Mouse (Mus musculus) mesoderm, embryonic 11.5 days (tissue): ENCODE data around the gene Kif27.

ENCODE experiments used
- DNase-seq: peaks from one replicate; pipeline ENCODE4 v3.0.0-alpha.2; 2012; ENCODE audit warnings: low read depth, low spot score

Kif27 gene

DNA sequence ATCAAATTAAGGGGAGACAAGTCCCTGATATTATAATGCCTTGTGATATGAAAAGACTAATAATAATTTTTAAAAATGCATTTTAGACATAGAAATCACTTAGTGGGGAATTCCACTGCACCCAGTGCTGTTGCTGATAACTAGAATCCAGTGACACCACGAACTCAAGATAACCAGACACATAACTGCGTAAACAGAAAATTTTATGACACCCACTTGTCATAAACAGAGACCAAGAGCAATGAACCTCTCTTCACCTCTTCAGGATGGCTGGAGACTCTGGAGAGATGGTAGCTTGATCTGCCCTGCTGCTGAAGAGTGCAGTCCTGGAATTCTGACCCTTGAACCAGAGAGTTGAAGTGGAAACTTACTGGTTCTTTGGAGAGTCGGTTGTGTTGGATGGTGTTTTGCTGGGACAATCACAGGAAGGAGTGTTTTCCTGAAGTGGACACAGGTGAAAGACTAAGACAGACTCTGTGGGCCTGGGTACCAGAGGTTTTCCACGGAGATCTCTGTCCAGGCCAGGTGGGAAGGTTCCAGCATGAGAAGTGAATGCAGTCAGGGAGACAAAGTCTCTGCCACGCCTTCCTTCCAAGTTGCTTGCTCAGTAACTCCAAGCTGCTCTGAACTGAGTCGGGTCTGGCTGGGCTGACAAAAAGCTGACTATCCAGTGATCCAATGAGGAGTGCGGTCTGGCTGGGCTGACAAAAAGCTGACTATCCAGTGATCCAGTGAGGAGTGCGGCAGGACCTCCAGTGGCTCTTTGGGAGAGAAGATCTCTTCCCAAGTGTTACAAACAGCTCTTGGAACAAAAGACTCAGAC lies 5.6 kb upstream of the Kif27 start:
- DNase-seq = no peak

DNA sequence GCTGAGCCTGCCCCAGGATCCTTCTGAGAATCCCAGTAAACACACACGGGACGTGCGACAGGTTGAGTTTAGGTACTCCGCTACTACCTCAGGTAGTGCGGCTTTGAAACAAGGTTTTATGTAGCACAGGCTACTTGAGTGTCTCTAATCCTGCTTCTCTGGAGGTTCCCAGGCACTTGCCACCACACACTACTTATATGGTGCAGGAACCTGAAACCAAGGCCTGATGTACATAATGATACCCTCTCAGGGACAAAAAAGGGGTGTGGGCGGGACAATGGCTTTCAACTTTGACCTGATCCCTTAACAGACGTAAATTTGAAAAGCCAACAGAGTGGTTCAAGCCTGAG lies 357 bp upstream of the Kif27 start:
- DNase-seq = no peak

DNA sequence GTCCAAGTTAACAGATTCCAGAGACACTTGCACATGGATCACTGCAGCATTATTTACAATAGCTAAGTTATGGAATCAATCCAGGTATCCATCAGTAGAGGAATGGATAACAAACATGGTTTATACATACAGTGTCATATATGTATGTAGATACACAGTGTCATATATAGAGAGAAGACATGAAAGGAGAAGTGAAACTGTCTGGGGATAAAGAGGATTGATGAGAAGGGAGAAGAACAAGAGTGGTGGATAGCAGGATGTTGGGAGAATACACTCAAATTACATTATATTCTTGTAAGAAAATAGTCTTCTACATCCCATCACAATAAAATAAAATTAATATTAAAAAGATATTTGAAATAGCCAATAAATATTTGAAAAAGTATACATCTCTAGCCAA lies 5.9 kb downstream of the Kif27 start:
- no peak for DNase-seq

DNA sequence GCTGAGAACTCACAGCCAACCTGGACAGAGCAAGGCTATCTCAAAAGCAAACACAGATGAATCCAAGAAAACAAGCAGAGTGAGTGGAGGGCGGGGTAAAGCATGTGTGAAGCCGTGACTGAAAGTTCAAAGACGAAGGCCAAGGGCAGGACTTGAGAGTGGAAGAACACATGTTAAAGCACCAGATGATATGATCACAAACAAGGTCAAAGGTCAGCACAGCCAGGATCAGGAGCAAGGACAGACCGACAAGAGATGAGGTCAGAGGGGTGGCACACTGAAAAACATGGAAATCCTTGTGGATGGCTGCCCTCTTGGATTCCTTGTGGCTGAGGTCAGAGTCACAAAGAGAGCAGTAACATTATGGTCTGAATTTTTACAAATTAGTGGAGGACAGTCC lies 8.3 kb downstream of the Kif27 start:
- DNase-seq = peak; percentile 5

DNA sequence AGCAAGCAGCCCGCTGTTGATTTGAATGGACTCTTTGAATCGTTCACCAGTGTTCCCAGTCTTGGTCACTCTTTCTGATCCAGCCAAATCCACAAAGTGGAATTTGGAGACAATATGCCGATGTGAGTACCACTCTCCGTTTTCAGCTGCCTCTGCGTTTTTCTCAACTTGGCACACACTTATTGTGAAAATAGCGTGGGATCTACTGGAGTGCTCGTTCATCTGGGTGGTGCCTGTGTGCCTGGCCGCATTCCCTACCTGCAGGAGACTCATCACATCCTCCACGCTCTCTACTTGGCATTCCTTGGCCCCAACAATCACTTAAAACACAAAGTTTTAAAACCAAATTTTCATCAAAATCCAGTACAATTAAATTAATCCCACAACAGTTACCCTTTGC lies 14.4 kb downstream of the Kif27 start:
- DNase-seq = no peak

DNA sequence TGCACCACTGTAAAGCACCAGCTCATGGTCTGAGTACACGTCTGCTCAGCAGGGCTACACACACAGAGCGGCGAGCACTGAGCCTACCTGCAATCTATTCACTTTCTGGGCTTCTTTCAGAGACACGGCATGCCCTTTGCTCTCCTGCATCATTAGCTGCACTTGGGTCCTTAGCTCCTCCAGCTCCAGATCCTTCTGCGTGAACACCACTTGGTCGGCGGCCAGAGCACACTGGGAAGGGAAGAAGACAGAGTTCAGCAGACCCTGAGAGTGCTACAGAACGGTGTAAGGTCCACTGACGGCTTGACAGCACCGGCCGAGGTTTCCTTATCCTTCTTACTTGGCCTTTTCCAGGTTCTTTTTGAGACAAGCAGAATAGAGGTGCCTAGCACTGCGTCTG lies 21.5 kb downstream of the Kif27 start:
- no peak for DNase-seq

DNA sequence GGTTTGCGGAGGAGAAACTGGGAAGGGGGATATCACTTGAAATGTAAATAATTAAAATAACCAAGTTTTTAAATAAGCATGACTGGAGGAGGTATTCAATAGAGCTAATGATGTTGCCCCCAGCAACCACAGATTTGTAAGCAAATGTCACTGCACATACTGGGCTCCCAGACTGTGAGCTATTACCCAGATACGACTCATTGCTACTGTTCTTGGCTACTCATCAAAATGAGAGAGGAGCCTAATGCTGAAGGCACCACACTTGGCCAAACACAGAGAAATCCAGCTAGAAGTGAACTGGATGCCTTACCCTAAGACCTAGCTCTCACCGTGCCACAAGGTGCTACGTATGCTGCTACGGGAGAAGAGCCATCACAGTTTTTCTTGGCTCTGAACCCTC lies 24.8 kb downstream of the Kif27 start:
- no peak for DNase-seq

DNA sequence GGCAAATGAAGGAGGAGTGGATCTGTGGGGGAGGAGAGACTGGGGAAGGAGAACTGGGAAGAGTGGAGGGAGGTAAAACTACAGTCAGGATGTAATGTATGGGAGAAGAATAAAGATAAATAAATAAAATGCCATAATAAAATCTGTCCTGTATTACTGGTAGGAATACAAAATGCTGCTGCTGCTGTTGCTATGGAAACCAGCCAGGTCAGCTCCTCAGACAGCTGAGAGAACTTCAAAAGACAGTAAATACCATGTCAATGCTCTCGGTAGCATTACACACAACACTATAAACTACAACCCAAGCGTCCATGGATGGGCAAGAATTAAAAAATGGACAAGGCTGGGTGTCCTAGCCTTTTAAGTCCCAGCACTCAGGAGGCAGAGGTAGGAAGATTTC lies 41.2 kb downstream of the Kif27 start:
- DNase-seq = no peak

DNA sequence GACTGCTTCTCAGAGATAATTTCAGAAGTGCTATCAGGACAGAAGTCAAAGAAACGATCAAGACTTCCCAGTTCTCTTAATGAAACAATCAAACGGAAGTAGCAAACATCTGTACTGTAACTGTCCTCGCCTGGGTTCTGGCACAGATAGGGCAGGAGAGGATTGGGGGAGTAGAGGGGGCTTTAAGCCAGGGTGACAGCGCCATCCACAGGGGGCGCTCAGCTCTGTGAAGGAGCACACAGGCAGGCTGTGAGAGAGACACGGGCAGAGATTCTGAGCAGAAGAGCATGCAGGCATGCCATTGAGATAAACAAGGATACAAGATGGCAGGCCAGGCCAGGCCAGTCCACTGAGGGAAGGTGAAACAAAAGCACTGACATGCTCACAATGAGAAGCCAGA lies 43.9 kb downstream of the Kif27 start:
- DNase-seq = no peak

DNA sequence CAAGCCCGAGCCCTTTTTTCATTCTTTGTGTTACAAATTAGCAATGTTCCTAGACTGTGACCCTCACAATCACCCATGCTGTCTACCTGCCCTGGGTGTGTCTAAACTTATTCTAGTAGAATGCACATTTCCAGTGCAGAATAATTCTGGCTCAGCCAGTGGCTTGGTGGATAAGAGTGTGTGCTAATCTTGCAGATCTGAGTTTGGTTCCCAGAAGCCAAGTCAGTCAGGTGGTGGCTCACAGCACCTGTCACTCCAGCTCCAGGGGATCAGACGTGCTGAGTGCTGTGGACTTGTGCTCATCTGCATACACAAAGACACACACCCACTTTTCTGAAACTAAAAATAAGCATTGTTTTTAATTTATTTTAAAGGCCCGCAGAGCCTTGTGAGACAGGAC lies 45.2 kb downstream of the Kif27 start:
- DNase-seq = no peak

DNA sequence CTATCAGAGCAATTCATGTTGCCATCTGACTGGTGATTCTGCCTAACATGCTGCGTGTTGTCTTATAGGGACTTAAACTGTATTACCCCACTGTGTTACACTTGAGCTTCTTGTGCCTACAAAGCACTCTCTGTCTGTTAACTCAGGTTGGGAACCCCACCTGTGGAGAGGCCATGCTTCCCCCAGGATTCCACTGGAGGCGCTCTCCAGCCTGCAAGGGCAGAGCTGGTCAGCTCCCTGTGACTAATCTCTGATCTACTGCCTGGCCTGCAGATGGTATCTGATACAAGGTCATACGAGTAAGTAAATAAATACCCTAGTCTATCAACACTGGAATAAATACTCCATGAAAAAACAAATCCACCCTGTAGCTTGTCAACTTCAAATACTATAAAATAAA lies 47.6 kb downstream of the Kif27 start:
- peak; percentile 22 for DNase-seq

DNA sequence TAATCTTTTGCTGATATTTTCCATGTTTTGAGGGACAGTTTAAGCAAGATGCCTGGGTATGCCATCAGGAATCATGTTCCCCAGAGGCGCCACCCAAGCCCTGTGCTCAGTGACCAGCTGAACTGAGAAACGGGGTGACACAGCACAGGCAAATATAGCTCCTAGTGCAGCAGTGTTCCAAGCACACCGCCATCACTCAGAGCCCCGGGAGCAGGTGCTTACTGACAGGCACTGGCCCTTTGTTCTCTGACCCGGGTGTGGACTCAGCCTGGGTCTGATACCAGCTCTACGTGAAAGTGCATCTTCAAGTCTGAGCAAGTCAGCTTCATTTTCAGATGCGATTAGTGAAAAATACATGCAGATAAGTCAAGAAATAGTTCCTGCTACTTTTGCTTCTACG lies 49.4 kb downstream of the Kif27 start:
- DNase-seq = peak; percentile 7

DNA sequence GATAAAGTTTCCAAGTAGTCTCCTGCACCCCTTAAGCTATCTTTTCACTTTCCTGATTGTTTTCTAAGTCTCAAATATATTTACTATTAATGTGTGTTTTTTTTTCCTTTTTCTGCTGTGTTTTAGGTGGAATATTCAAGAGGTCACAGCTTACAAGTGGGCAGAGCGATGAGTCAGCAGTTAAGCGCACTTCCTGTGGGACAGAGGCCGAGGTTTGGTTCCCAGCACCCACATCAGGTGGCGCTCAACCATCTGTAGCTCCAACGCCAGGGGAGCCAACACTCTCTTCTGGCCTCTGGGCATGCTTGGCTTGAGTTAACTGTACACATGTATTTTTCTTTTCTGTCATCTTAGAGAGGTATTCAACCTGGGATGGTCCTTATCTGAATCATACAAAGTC lies 51.5 kb downstream of the Kif27 start:
- no peak for DNase-seq

DNA sequence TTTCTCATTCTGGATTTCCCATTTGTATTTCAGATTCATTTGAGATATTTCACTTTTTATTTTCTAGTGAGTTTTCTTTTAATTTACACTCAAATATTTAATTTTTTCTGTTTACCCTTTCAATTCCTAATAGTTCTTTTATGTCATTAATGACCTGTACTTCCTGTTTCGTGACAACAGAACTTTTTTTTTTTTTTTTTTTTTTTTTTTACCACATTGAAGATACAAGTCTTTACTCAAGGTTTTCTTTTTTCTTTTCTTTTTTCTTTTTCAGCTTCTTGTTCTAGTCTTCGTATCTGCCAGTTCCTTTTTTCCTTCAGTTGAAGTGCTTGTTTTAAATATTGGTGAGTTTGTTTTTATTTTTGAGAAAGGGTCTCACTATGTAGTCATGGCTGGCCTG lies 53.7 kb downstream of the Kif27 start:
- no peak for DNase-seq

DNA sequence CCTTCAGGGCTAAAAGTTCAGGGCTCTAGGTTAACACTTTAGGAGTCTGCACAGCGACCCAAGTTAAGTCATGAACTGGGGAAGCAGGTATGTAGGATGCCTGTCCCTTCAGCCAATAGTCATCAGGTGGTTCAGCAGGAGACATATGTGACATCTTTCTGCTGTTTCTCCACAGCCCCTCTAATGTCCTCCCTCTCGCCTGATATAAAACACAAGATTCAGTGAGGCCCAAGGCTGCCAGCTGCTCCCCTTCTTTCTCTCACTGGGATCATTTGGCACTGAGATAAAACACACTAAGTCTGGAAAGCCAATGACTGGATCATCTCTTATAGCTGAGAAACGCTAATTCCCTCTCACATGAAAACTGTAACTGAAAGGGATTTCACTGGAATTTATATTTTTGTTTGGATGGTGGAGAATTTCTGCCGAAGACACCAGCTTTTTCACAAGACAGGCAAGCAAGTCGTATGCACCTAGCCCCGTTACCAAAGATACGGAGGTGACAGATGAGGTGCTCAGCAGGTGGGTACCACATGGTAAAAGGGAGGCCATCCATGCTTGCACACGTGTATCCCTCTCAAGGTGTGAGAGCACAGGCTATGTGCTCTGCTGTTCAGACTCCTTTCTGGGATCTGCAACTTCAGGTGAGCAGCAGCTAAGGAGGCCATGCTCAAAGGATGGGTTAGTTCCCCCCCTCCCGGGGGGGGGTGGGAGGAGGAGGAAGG lies 56.3 kb downstream of the Kif27 start:
- no peak for DNase-seq

DNA sequence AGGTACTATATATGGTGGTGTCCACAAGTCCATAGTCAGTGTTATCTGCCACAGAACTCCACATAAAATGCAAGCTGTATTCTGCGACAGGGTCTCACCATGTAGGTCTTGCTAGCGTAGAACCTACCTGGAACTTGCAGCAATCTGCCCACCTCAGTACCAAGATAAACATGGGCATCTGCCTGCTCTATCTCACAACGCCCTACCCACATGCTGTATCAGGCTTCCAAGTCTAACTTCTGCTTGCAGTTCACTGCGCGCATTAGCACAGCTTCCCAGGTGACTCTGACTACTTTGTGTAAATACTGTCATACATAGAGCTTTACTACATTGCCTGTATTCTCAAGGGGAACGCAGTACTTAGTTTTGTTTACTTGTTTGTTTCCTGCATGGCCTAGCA lies 57.0 kb downstream of the Kif27 start:
- no peak for DNase-seq

DNA sequence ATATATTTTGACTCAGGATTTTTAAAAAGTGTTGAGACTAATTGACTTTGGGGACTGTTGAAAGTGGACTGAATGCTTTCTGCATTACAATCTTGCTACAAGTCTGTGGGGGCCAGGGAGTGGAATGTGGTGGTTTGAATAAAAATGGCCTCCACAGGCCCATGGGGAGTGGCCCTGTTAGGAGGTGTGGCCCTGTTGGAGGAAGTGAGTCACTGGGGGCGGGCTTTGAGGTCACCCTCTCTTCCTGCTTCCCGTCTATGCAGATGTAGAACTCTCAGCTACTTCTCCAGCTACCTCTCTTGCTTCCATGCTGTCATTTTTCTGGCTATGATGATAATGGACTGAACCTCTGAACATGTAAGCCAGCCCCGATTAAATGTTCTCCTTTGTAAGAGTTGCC lies 60.2 kb downstream of the Kif27 start:
- no peak for DNase-seq

DNA sequence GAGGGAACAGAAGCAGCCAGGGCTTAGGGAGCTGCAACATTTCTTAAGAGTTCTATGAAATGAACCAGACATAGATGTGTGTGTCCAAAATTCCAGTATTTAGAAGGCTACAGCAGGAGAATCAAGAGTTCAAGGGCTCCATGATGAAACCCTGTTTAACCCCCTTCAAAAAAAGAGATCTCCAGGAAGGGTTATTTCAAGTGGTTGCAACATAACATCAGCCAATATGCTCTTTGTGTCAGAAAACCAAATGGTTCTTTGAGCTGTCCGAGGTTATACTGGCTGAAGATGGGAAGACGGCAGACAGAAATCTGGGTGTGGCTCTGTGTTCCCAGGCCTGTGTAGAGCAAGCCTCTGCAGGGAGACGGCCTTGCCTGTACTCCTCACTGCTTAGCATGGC lies 63.3 kb downstream of the Kif27 start:
- DNase-seq = no peak

DNA sequence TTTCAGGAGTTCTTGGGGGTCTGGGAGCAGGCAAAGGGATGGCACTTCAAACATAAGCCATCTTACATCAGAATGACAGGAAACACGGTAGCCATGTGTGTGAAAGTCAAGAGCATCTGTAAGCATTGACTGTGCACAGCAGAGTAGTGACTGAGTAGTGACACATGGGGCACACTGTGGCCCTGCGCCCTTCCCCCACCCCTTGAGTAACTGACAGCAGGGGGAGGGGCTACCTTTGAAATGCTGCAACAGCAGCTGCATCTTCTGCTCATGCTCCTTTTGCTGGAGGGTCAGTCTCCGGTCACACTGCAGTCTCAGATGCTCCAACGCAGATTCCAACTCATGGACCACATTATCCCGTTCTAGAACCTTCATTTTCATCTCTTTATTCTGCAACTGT lies 66.1 kb downstream of the Kif27 start:
- peak; percentile 69 for DNase-seq

DNA sequence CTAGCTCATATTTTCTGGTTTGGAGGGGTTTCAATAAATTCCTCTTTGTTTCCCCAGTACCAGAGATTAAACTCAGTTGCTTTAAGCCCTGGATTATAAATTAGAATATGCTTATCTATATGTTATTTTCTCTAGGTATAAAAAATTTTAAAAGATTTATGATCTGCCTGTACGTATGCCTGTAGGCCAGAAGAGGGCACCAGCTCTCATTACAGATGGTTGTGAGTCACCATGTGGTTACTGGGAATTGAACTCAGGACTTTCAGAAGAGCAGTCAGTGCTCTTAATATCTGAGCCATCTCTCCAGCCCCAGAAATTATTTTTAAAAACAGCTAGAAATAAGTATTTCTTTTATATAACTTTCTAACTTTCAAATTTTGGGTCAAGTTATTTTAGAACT lies 69.6 kb downstream of the Kif27 start:
- DNase-seq = no peak

DNA sequence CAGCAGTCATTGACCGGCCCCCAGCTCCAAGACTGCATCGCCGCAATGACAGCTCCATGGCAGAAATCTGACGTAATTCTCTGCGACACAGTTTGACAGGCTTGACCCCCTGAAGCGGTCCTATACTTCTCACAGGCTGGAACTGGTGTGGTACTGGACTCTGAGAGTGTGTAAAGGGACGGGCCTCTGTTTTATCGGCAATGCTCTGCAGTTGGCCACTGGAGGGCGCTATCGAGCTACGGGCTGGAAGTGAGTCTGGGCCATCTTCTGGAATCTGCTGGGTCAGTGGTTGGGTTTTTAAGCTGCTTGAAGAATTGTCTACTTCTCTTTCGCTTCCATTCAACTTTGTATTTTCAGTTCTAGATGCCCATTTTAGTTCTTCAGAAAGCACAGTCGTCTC lies 71.1 kb downstream of the Kif27 start:
- peak; percentile 88 for DNase-seq

DNA sequence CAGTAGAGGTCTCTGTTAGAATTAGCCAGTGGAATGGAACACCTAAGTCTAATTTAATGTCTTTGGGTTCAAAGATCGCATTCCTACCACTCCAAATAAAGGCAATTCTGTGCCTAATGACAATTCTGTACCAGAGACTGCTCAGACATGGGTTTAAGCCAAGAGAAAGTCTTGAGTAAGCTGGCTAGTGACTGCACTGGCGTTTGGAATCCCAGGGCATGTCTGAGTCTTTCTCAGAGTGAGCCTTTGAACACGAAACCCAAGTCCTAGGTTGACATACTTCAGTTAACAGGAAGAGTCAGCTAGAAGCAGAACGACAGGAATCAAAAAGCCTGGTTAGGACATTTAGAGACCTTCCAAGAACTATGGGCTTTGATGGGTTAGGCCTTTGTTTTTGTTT lies 75.5 kb downstream of the Kif27 start:
- DNase-seq = no peak

DNA sequence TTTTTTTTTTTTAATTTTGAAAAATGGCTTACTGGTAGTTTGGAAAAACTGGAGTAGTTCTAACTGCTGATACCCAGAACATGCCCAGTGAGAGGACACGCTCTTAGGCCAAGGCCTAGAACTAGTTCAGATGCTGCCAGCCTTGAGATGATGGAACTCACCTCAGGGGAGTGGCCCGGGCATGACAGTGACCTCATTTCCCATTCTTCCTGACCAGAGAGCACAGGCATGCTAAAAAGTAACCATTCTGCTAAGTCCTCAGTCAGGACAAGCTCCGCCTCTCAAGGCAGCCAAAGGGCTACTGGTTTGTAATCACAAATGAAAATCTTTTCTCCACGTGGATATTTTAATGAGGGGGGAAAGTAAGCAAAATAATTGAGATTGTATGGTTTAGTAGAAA lies 77.0 kb downstream of the Kif27 start:
- no peak for DNase-seq

DNA sequence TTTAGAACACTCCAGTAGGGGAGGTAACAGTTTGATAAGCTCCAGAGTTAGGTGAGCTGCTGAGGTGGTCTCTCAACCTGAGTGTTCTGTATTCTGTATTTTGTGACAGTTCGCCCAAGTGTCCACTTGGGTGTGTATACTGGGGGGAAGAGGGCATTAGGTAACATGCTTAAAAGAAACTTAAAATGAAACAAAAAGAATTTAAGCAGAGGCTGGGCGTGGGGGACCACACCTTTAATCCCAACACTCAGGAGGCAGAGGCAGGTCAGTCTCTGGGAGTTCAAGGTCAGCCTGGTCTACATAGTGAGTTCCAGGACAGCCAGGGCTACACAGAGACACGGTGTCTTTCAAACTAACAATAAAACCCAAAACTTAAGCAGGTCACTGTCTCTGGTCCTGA lies 78.4 kb downstream of the Kif27 start:
- no peak for DNase-seq
